Mouse (Mus musculus): ENCODE results near the gene Dlg3.

GRCm38 (mm10) chrX:100800643-100801042 lies 33.1 kb downstream of the Dlg3 start:
- TF ChIP-seq CTCF (IDR thresholded peaks at IDR 0.05; ENCODE audit: low read depth, low read length) (no peak), GATA1 (IDR thresholded peaks at IDR 0.05; ENCODE audit: borderline replicate concordance, low read length) (no peak)
